Mouse (Mus musculus): ENCODE measurements around the gene Rps21. TPM values are rescaled to one million over a fixed set of nuclear protein-coding genes. Genes with fewer than 3 reads are reported as not detected.

Rps21 gene
- polyA plus RNA-seq, 1 experiment, result 2,108 TPM

- TF ChIP-seq POLR2A (IDR thresholded peaks at IDR 0.05; ENCODE audit: borderline replicate concordance, extremely low read depth, insufficient read depth, insufficient read length, poor library complexity, severe bottlenecking), result no peak
- TF ChIP-seq CTCF (IDR thresholded peaks at IDR 0.05; ENCODE audit: borderline replicate concordance, extremely low read depth, insufficient read depth, insufficient read length), result no peak
- no peak for DNase-seq (ENCODE audit: low read depth)
Measured at GRCm38 (mm10) chr2:180260610-180261480, 3.7 kb downstream of the Rps21 start.

GRCm38 (mm10) chr2:180261901-180262300 is 4.7 kb downstream of the Rps21 start:
- TF ChIP-seq POLR2A (IDR thresholded peaks at IDR 0.05; ENCODE audit: borderline replicate concordance, extremely low read depth, insufficient read depth, insufficient read length, poor library complexity, severe bottlenecking) (no peak), CTCF (IDR thresholded peaks at IDR 0.05; ENCODE audit: borderline replicate concordance, extremely low read depth, insufficient read depth, insufficient read length) (no peak)
- DNase-seq (ENCODE audit: low read depth), result no peak

- TF ChIP-seq CTCF (IDR thresholded peaks at IDR 0.05; ENCODE audit: borderline replicate concordance, extremely low read depth, insufficient read depth, insufficient read length) (no peak), POLR2A (IDR thresholded peaks at IDR 0.05; ENCODE audit: borderline replicate concordance, extremely low read depth, insufficient read depth, insufficient read length, poor library complexity, severe bottlenecking) (no peak)
- no peak for DNase-seq (ENCODE audit: low read depth)
Measured at GRCm38 (mm10) chr2:180262441-180262840, 5.3 kb downstream of the Rps21 start.

GRCm38 (mm10) chr2:180262891-180263290 is 5.7 kb downstream of the Rps21 start:
- no peak for TF ChIP-seq POLR2A (IDR thresholded peaks at IDR 0.05; ENCODE audit: borderline replicate concordance, extremely low read depth, insufficient read depth, insufficient read length, poor library complexity, severe bottlenecking)
- TF ChIP-seq CTCF (IDR thresholded peaks at IDR 0.05; ENCODE audit: borderline replicate concordance, extremely low read depth, insufficient read depth, insufficient read length), result no peak
- DNase-seq (ENCODE audit: low read depth), result no peak

GRCm38 (mm10) chr2:180267955-180268354 is 10.8 kb downstream of the Rps21 start:
- TF ChIP-seq CTCF (IDR thresholded peaks at IDR 0.05; ENCODE audit: borderline replicate concordance, extremely low read depth, insufficient read depth, insufficient read length) (no peak), POLR2A (IDR thresholded peaks at IDR 0.05; ENCODE audit: borderline replicate concordance, extremely low read depth, insufficient read depth, insufficient read length, poor library complexity, severe bottlenecking) (no peak)
- DNase-seq (ENCODE audit: low read depth), result no peak

- no peak for DNase-seq (ENCODE audit: low read depth)
- TF ChIP-seq POLR2A (IDR thresholded peaks at IDR 0.05; ENCODE audit: borderline replicate concordance, extremely low read depth, insufficient read depth, insufficient read length, poor library complexity, severe bottlenecking) (no peak), CTCF (IDR thresholded peaks at IDR 0.05; ENCODE audit: borderline replicate concordance, extremely low read depth, insufficient read depth, insufficient read length) (no peak)
Measured at GRCm38 (mm10) chr2:180269329-180269728, 12.2 kb downstream of the Rps21 start.

GRCm38 (mm10) chr2:180270537-180271255 is 13.5 kb downstream of the Rps21 start:
- no peak for DNase-seq (ENCODE audit: low read depth)

GRCm38 (mm10) chr2:180271804-180272395 is 14.7 kb downstream of the Rps21 start:
- no peak for TF ChIP-seq CTCF (IDR thresholded peaks at IDR 0.05; ENCODE audit: borderline replicate concordance, extremely low read depth, insufficient read depth, insufficient read length)
- no peak for TF ChIP-seq POLR2A (IDR thresholded peaks at IDR 0.05; ENCODE audit: borderline replicate concordance, extremely low read depth, insufficient read depth, insufficient read length, poor library complexity, severe bottlenecking)
- DNase-seq (ENCODE audit: low read depth), result no peak

More at GRCm38 (mm10) chr2:180270537-180271255, 13.5 kb downstream of the Rps21 start:
- TF ChIP-seq CTCF (IDR thresholded peaks at IDR 0.05; ENCODE audit: borderline replicate concordance, extremely low read depth, insufficient read depth, insufficient read length), result no peak
- TF ChIP-seq POLR2A (IDR thresholded peaks at IDR 0.05; ENCODE audit: borderline replicate concordance, extremely low read depth, insufficient read depth, insufficient read length, poor library complexity, severe bottlenecking), result no peak

- TF ChIP-seq POLR2A (IDR thresholded peaks at IDR 0.05; ENCODE audit: borderline replicate concordance, extremely low read depth, insufficient read depth, insufficient read length, poor library complexity, severe bottlenecking) (no peak), CTCF (IDR thresholded peaks at IDR 0.05; ENCODE audit: borderline replicate concordance, extremely low read depth, insufficient read depth, insufficient read length) (no peak)
- DNase-seq (ENCODE audit: low read depth), result peak; percentile 18
Measured at GRCm38 (mm10) chr2:180272884-180273321, 15.7 kb downstream of the Rps21 start.

- peak; percentile 99 for DNase-seq (ENCODE audit: low read depth)
- no peak for TF ChIP-seq CTCF (IDR thresholded peaks at IDR 0.05; ENCODE audit: borderline replicate concordance, extremely low read depth, insufficient read depth, insufficient read length)
- TF ChIP-seq POLR2A (IDR thresholded peaks at IDR 0.05; ENCODE audit: borderline replicate concordance, extremely low read depth, insufficient read depth, insufficient read length, poor library complexity, severe bottlenecking), result peak; percentile 84; the same call in 1 of the 2 replicates
Measured at GRCm38 (mm10) chr2:180273394-180274244, 16.4 kb downstream of the Rps21 start, which contains the start of gene Cables2. Gene Cables2, minus strand, starts transcription at chr2:180273496.
